Mouse (Mus musculus): ENCODE data around the gene Gadd45b.

Gene Gadd45b

DNA sequence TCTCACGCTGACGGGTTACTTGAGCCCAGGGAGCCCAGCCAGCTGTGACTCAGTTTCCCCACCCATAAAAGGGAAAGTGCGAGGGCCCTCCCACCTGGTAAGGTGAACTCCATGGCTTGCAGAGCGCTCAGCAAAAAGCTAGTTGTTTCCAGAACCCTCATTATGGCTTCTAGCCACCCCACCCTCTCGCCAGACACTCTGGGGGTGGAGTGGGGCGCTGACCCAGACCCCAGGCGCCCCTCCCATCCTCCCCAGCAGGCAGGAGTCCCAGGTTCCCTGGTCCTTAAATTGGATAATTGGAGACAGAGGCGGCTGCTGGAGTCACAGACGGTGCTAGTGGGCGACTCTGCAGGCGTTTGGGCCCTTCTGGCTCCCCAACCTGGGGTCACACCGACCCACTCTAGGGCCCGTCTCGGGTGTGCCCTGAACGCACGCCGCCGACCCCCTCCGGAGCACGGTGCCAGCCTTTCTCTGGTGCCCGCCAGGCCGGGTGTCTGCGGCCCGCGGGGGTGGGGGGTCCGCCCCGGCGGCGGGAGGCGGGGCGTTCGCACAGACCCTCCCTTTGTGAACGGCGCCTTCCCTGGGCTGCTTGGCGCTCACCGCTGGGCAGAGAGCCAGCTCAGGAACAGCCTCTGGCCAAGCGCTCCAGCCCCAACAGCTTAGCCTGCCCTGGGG is 6.4 kb downstream of the Gadd45b start:
- no peak for DNase-seq

DNA sequence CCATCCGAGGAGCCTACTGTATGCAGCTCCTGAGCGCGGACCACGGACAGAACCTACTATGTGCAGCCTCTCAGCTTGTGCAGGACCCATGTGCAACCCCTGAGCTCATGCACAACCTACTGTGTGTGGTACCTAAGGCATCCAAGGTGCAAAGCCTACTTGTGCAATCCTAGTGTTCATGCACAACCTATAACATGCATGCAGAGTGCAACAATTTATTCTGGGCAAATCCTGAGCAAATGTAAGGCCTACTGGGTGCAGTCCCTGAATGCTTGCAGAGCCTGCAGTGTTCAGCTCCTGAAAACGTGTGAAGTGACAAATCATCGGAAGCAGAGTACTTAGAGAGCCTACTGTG is 6.9 kb downstream of the Gadd45b start:
- DNase-seq = no peak

- DNase-seq = peak in 1 of 2 experiments; percentile 37
Observed at GRCm38 (mm10) chr10:80937646-80938045, 7.8 kb downstream of the Gadd45b start.

- peak; percentile 7 to 44 for DNase-seq
Observed at GRCm38 (mm10) chr10:80938831-80939550, 9.1 kb downstream of the Gadd45b start.

GRCm38 (mm10) chr10:80939671-80940070 is 9.8 kb downstream of the Gadd45b start:
- DNase-seq = peak; percentile 83 to 85

GRCm38 (mm10) chr10:80940320-80940987 is 10.6 kb downstream of the Gadd45b start:
- no peak for DNase-seq

- no peak for DNase-seq
Observed at GRCm38 (mm10) chr10:80940988-80941347, 11.1 kb downstream of the Gadd45b start.

DNA sequence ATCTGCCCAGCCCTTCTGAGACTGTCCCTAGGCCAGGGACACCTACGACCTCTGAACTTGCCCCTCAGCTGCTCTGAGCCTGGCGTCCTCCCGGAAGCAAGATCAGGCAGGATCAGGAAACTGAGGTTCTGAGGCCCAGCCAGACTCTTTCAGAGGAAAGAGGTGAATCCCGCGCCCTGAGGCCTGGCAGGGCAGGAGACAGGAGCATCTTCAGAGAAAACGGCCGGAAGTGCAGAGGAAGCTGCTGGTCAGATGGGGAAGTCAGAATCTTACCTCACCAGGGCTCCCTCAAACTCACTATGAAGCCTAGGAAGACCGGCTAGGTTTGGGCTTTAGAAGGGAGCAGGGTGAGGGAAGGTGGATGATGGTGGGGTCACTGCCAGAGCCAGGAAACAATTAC is 13.0 kb downstream of the Gadd45b start:
- DNase-seq = no peak

- no peak for DNase-seq
Observed at GRCm38 (mm10) chr10:80943701-80944100, 13.8 kb downstream of the Gadd45b start.

- DNase-seq = no peak
Observed at GRCm38 (mm10) chr10:80944231-80944630, 14.4 kb downstream of the Gadd45b start.

GRCm38 (mm10) chr10:80946684-80947437 is 17.0 kb downstream of the Gadd45b start:
- no peak for DNase-seq

GRCm38 (mm10) chr10:80947802-80948201 is 17.9 kb downstream of the Gadd45b start:
- DNase-seq = no peak

DNA sequence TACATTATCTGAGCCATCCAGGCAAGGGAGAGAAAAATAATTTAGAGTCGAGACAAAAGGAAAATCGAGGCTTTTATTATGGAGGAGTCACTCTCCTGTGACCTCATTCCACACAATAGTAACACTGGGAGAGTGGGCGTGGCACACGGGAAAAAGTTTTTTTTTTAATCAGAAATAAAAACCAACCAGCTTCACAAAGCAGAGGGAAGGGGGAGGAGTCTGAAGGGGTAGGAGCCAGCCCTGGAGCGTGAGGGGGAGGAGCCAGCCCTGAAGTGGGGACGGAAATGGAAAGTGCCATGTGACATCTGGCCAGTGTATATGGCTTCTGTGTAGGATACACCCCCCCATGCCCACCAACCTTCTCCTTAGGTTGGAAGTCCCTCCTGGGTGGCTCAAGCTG is 18.7 kb downstream of the Gadd45b start:
- no peak for DNase-seq

DNA sequence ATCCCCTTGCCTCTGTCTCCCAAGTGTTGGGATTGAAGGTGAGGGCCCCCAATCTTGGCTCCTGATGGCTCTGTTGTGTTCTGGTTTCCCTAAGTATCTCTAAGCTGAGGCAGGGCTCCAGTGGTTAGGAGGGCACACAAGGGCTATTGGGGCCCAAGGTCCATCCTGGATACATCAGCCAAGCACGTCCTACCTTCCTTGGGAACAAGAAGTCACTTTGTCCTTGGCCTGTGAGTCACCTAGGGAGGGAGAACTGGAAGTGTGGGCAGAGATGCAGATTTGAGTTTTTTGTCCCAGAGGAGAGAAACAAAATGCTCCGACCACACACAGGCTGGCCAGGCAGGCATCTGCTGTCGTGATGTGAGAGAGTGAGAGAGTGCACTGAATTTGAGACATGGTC is 19.2 kb downstream of the Gadd45b start:
- DNase-seq = no peak

DNA sequence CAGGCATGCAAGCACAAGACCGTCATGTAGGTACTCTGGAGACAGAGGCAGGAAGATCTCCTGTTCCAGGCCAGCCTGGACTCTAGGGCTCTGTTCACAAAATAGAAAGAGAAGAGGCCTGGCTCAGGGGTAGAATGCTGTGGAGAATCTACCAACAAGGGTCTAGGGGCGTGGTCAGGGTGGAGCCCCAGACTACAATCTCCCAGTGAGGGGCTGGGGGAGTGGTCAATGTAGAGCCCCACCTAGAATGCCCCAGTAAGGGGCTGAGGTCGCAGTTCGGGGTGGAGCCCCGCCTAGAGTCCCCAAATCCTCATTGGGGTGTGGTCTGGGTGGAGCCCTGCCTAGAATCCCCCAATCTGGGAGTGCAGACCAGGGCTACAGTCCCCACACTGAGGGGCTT is 20.4 kb downstream of the Gadd45b start:
- DNase-seq = no peak

- DNase-seq = no peak
Observed at GRCm38 (mm10) chr10:80951761-80952390, 22.0 kb downstream of the Gadd45b start.

DNA sequence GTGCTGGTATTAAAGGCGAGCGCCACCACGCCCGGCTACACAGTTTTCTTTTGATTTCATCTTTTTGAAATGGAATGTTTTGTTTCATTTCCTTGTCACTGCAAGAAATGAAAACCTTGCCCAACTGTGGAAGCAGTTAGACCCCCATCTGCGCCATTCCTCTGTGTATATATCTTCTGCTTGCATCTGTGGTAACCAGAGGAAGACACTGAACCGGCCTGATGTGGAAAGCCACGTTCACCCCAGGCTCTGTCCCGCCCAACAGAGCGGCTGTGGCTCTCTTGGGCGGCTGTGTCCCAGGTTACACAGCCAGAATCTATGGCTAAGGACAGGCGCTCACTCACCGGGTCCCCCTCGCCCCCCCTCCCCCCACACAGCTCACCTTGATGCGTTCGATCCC is 22.6 kb downstream of the Gadd45b start:
- no peak for DNase-seq

DNA sequence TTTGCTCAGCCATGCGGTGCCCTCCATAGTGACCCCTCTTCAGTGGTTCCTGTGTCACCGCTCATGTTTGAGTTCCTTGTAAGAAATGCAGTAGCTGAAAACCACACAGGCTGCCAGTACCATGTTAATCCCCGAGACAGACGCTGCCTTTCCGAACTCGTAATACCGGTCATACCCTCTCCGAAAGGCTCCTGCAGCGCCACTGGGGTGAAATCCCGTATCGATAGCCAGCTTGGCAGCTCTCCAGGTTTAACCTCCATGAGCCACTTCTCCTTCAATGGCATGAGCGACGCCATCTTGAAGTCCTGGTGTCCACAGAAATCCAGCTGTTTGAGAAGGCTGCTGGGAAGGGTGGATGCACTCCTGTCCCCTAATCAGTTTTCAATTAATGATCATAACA is 24.5 kb downstream of the Gadd45b start:
- no peak for DNase-seq

DNA sequence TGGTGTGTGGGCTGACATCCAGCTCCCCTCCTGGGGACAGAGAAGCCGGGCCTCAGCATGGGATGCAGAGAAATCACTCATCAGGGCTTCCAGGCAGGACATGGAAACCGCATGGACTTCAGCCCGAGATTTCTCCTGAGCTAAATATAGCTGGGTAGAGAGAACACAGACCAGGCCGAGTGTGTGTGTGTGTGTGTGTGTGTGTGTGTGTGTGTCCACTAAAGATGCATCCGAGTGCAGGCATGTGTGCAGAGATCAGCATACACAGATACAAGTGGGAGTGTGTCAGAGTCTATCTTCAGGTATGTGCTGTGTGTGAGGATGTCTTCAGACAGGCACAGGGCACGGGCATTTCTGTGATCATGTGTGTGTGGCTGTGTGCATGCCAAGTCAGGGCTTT is 25.0 kb downstream of the Gadd45b start:
- no peak for DNase-seq

GRCm38 (mm10) chr10:80955536-80955935 is 25.7 kb downstream of the Gadd45b start:
- DNase-seq = peak; percentile 46 to 53

- DNase-seq = no peak
Observed at GRCm38 (mm10) chr10:80956385-80956784, 26.5 kb downstream of the Gadd45b start.

GRCm38 (mm10) chr10:80956901-80957300 is 27.0 kb downstream of the Gadd45b start:
- no peak for DNase-seq

DNA sequence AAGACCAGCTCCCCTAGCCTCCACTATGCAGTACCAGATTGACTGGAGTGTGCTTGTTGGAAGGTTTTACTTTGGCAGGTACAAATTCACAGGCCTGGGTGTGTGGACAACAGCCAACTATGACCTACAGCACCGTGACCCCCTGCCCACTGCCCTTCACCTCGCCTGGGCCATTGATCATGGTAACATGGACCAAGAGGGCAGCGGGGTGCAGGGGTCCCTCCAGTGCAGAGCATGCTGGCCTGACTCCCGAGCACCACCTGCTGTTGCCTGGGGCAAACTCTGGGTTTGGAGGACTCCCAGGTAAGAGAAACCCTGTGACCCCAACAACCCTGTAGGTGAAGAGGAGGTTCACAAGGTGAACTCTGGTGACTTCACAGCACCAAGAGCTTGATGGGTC is 27.9 kb downstream of the Gadd45b start:
- DNase-seq = no peak
